Mouse (Mus musculus) adrenal gland (tissue): ENCODE data around the gene Ltc4s.

ENCODE experiments used
- intact Hi-C: fragments of 180-260 bp; cut with DNase I; formaldehyde crosslinking; loops from one replicate; pipeline ENCODE4 v1.15.1; 2025
- microRNA-seq, 2 experiments: library from miRNA; unstranded; fragments of <30 nt; microRNA quantifications; one replicate each; pipeline ENCODE4; 2019

Ltc4s gene

GRCm38 (mm10) chr11:50205434-50205833, 33.0 kb downstream of the Ltc4s start:
- intact Hi-C loops = loop anchor here (5.0 kb wide), 1 partner anchor 33 kb away; the partner anchor contains the start of gene Mrnip

GRCm38 (mm10) chr11:50203302-50203827, 35.1 kb downstream of the Ltc4s start:
- intact Hi-C loops = no loop called here

DNA sequence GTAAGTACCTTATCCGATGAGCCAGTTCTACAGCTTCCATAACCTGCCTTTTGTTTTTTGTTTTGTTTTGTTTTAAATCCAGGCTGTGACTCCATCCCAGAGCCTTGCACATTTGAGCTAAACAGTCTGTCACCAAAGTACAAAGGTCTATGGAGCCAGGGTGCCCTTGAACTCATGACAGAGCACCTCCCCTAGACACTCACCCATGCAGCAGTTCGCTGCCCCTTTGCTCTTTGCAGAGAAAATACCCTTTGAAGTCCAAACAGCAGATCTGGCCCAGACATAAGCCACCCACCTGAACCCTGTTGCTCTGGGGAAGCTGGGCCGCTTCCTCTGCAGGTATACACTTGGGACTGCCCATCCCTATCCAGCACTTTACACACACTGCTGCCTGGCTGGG, 36.8 kb downstream of the Ltc4s start:
- intact Hi-C loops = no loop called here

DNA sequence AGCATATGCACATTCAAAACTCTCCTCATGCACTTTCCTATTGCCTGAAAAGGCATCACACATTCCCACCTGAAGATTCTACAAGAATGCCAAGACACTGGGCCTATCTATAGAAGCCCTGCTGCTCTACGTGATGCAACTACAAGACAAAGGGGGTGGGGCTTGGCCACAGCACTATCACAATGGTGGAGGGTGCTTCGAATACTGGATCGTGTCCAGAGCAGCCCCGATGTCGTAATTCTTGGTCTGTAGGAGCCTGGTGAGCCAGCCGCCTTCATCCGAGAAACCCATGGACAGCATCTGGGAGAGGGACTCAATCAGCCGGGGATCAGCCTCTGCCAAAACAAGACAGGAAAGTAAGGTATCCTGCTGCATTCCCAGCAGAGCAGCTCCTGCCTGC, 37.8 kb downstream of the Ltc4s start:
- intact Hi-C loops = no loop called here

GRCm38 (mm10) chr11:50198916-50199315, 39.5 kb downstream of the Ltc4s start:
- intact Hi-C loops = no loop called here

DNA sequence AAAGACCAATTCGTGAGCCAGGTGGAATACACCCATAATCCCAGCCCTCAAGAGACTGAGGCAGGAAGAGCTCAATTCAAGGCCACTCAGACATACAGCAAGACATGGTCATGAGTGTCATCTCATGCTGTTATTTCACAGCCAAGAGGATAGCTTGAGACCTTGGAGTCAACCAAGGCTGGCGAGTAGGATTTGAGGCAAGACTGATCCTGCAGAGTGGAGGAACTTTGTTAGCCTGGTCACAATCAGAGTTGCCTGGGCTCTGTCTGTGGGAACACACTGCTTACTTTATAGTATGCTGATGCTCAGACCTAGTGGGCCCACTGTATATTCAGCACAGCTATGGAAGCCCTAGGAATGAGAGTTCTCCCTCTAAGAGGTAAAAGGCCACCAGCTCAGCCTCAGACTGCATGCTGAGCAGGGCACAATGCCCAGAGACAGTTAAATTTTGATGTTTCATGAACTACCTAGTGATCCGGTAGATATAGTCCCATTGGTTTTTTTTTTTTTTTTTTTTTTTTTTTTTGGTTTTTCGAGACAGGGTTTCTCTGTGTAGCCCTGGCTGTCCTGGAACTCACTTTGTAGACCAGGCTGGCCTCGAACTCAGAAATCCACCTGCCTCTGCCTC, 40.1 kb downstream of the Ltc4s start:
- intact Hi-C loops = no loop called here

GRCm38 (mm10) chr11:50197500-50197899, 40.9 kb downstream of the Ltc4s start:
- intact Hi-C loops = no loop called here

GRCm38 (mm10) chr11:50194793-50195192, 43.6 kb downstream of the Ltc4s start:
- intact Hi-C loops = no loop called here

GRCm38 (mm10) chr11:50194070-50194469, 44.3 kb downstream of the Ltc4s start:
- intact Hi-C loops = no loop called here

DNA sequence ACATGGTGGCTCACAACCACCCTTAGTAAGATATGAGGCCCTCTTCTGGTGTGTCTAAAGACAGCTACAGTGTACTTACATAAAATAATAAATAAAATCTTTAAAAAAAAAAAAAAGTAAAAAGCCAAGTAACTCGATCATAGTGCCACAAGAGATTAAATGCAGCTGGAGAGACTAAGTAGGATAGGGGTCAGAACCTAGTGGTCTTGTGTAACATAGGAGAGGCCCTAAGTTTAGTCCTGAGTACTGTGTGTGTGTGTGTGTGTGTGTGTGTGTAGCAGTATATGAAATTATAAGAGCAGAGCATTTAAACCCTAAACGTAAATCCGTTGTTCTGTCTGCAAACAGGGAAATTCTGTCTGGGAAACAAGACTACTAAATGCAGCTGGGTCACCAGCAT, 46.1 kb downstream of the Ltc4s start:
- intact Hi-C loops = no loop called here

- intact Hi-C loops = no loop called here
These were observed 48.1 kb downstream of the Ltc4s start for GRCm38 (mm10) chr11:50190362-50190761.

- intact Hi-C loops = no loop called here
These were observed 49.7 kb downstream of the Ltc4s start for GRCm38 (mm10) chr11:50188682-50189081.

Small RNAs within 50 kb of the gene (microRNA-seq; reads per million reads assigned to microRNA genes)
- gene Mir6919 = 0.23 to 0.49 reads per million in 2 experiments
